Mouse (Mus musculus) cerebellum, adult 9-11 months (tissue): ENCODE measurements around the gene Plac9a.
"Not testable (repeated sequence)": the region's sequence is repeated elsewhere in the genome, so short reads cannot be mapped to it uniquely, and the experiment has no call there.

Experiments
- DNase-seq: peaks from one replicate; pipeline ENCODE4 v3.0.0; 2022

The Plac9a gene

GRCm38 (mm10) chr14:25903000-25903399 lies at the start of gene Plac9a:
TSS of gene Plac9a (minus strand) at chr14:25903100.
- not testable (repeated sequence) for DNase-seq

GRCm38 (mm10) chr14:25938004-25938403 lies 35.1 kb upstream of the Plac9a start, which contains the start of gene Cphx1:
TSS of gene Cphx1 (plus strand) at chr14:25938304.
- not testable (repeated sequence) for DNase-seq

GRCm38 (mm10) chr14:25936867-25937630 lies 34.1 kb upstream of the Plac9a start:
- DNase-seq, result not testable (repeated sequence)

GRCm38 (mm10) chr14:25927562-25927881 lies 24.6 kb upstream of the Plac9a start, which contains the start of gene Tmem254a:
TSS of gene Tmem254a (minus strand) at chr14:25927672.
- DNase-seq, result not testable (repeated sequence)

GRCm38 (mm10) chr14:25926814-25927561 lies 24.1 kb upstream of the Plac9a start:
- not testable (repeated sequence) for DNase-seq

- DNase-seq, result not testable (repeated sequence)
These were observed 15.7 kb upstream of the Plac9a start for GRCm38 (mm10) chr14:25918427-25919170.

GRCm38 (mm10) chr14:25908976-25909375 lies 6.1 kb upstream of the Plac9a start:
- not testable (repeated sequence) for DNase-seq

GRCm38 (mm10) chr14:25907272-25907671 lies 4.4 kb upstream of the Plac9a start:
- DNase-seq, result not testable (repeated sequence)

- DNase-seq, result not testable (repeated sequence)
These were observed 2.3 kb upstream of the Plac9a start for GRCm38 (mm10) chr14:25905243-25905642.

GRCm38 (mm10) chr14:25895686-25896085 lies 7.2 kb downstream of the Plac9a start:
- not testable (repeated sequence) for DNase-seq

- DNase-seq, result not testable (repeated sequence)
These were observed 8.3 kb downstream of the Plac9a start for GRCm38 (mm10) chr14:25894566-25894965.

- not testable (repeated sequence) for DNase-seq
These were observed 17.0 kb downstream of the Plac9a start for GRCm38 (mm10) chr14:25885886-25886285.

GRCm38 (mm10) chr14:25881769-25882168 lies 21.1 kb downstream of the Plac9a start:
- DNase-seq, result not testable (repeated sequence)

- DNase-seq, result not testable (repeated sequence)
These were observed 26.3 kb downstream of the Plac9a start for GRCm38 (mm10) chr14:25876640-25877039.

- peak; percentile 64 for DNase-seq
These were observed 30.2 kb downstream of the Plac9a start for GRCm38 (mm10) chr14:25872461-25873415.

GRCm38 (mm10) chr14:25869135-25869878 lies 33.6 kb downstream of the Plac9a start:
- DNase-seq, result no peak

- DNase-seq, result no peak
These were observed 34.2 kb downstream of the Plac9a start for GRCm38 (mm10) chr14:25868706-25869105.

GRCm38 (mm10) chr14:25867834-25868233 lies 35.1 kb downstream of the Plac9a start:
- no peak for DNase-seq

GRCm38 (mm10) chr14:25866832-25867231 lies 36.1 kb downstream of the Plac9a start:
- no peak for DNase-seq

GRCm38 (mm10) chr14:25866384-25866783 lies 36.5 kb downstream of the Plac9a start:
- no peak for DNase-seq

- no peak for DNase-seq
These were observed 37.6 kb downstream of the Plac9a start for GRCm38 (mm10) chr14:25865251-25865650.
